Mouse (Mus musculus): ENCODE measurements around the gene Arfgef3.

DNA sequence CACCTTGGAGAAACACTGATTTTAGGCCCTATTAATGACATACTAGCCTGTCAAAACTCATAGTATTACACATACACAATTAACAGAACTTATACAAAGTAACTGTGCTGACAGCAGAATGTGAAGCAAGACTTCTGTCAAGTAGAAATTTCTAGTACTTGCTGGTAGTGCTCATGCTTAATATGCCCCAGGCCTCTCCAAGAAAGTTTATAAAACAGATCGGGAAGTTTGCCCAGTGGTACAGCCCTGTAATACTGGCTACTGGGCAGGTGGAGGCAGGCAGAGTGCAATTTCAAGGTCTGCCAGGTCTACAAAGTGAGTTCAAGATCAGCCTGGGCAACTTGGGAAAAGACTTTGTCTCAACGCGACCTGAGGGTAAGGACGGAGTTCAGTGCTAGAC is 32.3 kb downstream of the Arfgef3 start:
- TF ChIP-seq CTCF (IDR thresholded peaks at IDR 0.05; ENCODE audit: borderline replicate concordance, extremely low read depth, insufficient read depth, insufficient read length) = no peak
- TF ChIP-seq POLR2A (IDR thresholded peaks at IDR 0.05; ENCODE audit: borderline replicate concordance, extremely low read depth, insufficient read depth, insufficient read length, poor library complexity, severe bottlenecking) = no peak

Measured in brain, embryonic 14.5 days (tissue).